Mouse (Mus musculus) splenic B cell, adult 2 months (primary cell): ENCODE data around the gene Fam166b.

Experiments
- DNase-seq: peaks from one replicate; pipeline ENCODE4 v3.0.0-alpha.2; 2011; ENCODE audit warnings: low read depth, low spot score
- H3K27me3 ChIP-seq: 2 replicates; pipeline ENCODE4 v1.6.1; 2012; ENCODE audit warnings: mild to moderate bottlenecking, low read length, moderate library complexity, mixed read lengths; ENCODE audit not compliant: control insufficient read depth, poor library complexity, insufficient read depth, severe bottlenecking
- H3K36me3 ChIP-seq: 2 replicates; pipeline ENCODE4 v1.6.1; 2012; ENCODE audit warnings: mild to moderate bottlenecking, low read length, moderate library complexity, mixed read lengths; ENCODE audit not compliant: control insufficient read depth, poor library complexity, insufficient read depth, severe bottlenecking

Fam166b gene

DNA sequence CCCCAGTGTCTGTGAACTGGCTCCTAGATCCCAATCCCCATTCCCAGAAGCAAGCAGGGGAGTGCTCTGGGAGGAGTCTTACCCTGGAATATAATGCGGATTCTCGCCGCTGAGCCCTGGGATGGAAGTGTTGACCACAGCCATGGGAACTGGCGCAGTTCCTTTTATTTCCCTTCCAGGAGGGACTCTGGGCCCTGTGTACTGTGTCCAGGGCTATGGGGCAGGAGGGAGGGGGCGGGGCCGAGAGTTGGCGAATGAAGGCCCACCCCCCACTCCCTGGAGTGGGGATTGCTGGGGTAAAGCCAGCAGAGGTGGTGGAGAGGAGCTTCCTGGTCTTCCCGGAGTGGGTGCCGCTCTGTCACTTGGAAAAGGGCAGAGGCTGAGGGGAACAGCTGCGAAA is at the start of gene Fam166b:
TSS of gene Fam166b (minus strand) at position 189 of the 400 bp plus-strand sequence.
- Histone ChIP-seq H3K27me3 (no peaks in the 10 kb centered on the region), H3K36me3 (no peaks in the 10 kb centered on the region)
- DNase-seq: no peak

DNA sequence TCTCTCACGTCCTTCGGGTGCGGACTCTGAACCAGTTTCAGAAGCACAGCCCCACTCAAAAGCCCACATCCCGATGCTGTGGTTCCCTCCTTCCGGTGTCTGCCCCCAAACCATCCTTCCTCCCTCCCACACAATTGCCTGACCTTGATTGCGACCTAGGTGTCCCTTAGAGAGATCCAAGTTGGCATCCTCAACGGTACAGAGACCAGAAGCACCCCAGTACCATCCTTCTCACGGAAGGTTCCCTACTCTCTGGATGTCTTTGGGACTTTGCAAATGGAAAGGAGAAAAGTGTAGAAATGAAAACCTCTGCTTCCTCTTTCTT is 49.6 kb upstream of the Fam166b start:
- Histone ChIP-seq H3K36me3 (no peaks in the 10 kb centered on the region), H3K27me3 (no peaks in the 10 kb centered on the region)
- DNase-seq: no peak

DNA sequence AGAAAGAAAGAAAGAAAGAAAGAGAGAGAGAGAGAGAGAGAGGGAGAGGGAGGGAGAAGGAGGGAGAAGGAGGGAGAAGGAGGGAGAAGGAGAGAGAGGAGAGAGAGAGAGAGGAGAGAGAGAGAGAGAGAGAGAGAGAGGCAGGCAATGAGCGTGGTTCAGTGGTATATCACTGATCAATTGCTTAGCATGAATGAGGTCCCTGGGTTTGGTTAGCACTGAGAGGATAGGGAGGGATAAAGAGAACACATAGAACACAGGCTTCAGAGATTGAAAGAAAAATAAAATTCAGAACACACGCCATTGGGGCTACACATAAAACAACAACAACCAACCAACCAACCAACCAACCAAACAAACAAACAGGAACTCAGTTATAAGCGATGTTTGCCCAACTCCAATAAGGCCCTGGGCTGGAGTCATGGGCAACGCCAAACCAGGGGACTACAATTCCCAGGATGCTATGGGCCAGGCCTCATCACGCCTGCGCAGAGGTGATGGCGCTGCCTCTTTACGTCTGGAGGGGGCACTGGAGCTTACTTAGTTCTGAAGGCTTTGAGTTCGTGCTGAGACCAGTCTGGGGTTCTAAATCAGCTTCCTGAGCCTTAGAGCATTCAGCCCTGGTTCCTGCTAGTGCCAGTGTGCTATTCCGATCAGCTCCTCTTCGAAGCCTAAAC is 49.1 kb upstream of the Fam166b start:
- peak; percentile 97 for DNase-seq
- no peaks in the 10 kb centered on the region for H3K27me3 ChIP-seq
- H3K36me3 ChIP-seq: no peaks in the 10 kb centered on the region

DNA sequence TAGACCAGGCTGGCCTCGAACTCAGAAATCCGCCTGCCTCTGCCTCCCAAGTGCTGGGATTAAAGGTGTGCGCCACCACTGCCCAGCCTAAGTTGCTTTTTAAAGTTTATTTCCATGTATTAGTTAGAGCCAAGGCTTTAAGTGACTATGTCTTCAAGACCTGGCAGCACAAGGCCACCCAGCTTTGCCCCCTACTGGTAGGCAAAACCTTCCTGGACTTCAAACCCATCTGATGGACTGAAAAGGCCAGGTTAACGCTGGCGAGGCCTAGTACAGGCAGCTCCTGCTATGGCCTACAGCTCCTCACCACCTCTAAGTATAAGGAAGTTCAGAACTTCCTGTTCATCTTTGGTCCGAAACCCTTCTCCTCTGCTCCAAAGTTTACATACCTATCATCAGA is 47.7 kb upstream of the Fam166b start:
- DNase-seq: peak; percentile 79
- Histone ChIP-seq H3K36me3 (no peaks in the 10 kb centered on the region), H3K27me3 (no peaks in the 10 kb centered on the region)

DNA sequence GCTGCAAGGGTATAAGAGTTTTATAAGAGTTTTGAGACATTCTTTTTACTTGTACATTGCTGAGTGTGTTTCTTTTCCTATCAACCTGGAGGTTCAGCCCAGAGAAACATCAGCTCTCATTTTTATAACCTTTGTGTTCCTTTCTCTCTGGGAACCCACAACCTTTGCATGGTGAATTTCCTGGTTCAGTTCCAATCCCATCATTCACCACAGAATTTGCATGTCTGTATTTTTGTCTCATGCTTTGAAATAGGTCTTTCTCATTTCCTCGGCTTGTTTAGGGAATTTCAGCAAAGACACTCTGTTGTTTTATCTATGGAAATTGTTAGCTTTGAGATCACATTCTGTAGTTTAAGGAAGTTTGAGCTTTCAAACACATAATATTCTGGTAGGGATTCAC is 44.7 kb upstream of the Fam166b start:
- DNase-seq: peak; percentile 74
- Histone ChIP-seq H3K36me3 (no peaks in the 10 kb centered on the region), H3K27me3 (no peaks in the 10 kb centered on the region)

DNA sequence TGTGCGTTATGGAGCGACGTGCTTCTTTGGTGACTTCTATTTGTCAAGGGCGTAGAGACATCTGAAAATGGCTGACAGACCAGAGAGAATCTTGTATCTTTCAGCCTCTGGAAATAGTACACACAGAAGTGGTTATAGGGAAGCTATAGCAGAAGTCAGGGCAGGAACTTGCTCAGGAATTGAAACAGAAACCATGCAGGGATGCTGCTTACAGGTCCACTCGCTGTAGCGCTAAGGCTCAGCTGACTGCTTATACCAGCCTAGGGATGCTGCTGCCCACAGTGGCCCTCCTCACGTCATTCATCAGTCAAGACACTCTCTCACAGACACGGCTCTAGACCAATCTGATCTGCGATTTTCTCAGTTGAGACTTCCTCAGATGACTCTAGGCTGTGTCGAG is 41.4 kb upstream of the Fam166b start:
- DNase-seq: peak; percentile 66
- no peaks in the 10 kb centered on the region for H3K27me3 ChIP-seq
- H3K36me3 ChIP-seq: no peaks in the 10 kb centered on the region

DNA sequence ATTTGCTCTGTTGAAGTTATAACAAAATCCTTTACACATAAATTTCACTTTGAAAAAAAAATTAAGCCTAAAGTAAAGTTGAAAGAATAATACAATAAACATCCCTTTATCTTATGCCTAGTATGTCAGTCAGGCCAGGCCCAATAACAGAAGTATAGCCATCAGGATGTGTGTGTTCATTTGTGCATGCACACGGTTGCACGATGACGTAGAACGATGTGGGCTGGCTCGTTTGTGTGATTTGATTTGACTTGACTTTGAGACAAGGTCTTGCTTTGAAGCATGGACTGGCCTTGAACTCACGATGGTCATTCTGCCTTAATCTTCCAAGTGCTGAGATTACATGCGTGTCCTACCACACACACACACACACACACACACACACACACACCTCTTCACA is 37.9 kb upstream of the Fam166b start:
- no peaks in the 10 kb centered on the region for H3K27me3 ChIP-seq
- peak; percentile 73 for DNase-seq
- H3K36me3 ChIP-seq: no peaks in the 10 kb centered on the region

DNA sequence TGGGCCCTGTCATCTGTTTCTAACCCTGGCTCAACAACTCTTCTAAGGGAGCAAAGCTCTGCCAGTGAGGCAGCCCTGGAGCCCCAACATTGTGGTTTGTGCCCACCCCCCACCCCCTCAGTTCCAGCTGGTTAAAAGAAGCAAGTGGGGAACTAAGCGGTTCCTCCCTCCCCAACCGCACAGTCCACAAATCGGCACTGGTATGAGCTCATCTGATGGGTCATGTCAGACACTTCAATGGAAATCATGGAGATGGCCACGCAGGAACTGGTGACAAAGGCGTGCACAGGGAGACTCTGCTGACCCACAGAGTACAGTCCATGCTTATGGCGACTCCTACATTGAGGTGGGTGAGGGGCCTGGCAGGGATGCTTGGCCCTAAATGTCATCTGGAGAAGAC is 37.0 kb upstream of the Fam166b start:
- peak; percentile 47 for DNase-seq
- no peaks in the 10 kb centered on the region for H3K27me3 ChIP-seq
- no peaks in the 10 kb centered on the region for H3K36me3 ChIP-seq

DNA sequence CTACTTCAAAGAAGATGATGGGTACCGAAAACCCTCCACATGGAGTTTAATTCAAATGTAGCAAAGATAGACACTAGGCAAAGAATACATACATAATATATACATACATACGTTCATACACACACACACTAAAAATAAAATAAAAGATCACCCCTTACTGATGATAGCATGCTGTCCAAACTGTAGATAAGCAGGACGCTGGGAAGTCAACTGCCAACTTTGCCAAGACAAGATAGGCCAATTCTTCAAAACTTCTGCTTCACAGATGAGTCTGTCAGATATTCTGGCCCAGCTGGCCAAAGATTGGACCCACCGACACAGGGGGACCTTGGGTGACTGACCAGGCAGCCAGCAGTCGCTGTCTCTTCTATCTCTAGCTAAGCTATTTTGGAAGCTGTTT is 34.2 kb upstream of the Fam166b start:
- H3K36me3 ChIP-seq: no peaks in the 10 kb centered on the region

DNA sequence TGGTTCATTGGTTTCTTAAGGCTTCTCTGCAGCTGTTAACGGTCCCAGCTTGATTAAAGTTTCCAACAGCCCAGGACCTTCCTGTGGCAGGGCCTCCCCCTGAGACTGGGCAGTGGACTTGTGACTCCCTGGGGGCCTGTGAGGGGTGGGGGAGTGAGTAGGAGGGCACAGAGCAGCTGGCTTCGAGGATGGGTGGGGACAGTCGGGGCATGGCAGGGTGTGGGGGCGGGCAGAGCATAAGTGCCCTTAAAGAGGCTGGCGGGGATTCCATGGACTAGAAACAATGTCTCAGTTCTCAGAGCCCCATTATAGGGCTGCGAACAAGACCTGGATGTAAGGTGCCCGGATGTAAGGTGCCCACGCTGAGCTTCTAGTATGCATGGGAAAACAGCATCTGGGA is 28.2 kb upstream of the Fam166b start:
- Histone ChIP-seq H3K36me3 (0 out of 2 replicates have a peak, but pooled peaks cover 1% of the 10 kb centered on the region), H3K27me3 (no peaks in the 10 kb centered on the region)
- peak; percentile 78 for DNase-seq

More for the DNA sequence above, 34.2 kb upstream of the Fam166b start:
- no peak for DNase-seq
- H3K27me3 ChIP-seq: no peaks in the 10 kb centered on the region

DNA sequence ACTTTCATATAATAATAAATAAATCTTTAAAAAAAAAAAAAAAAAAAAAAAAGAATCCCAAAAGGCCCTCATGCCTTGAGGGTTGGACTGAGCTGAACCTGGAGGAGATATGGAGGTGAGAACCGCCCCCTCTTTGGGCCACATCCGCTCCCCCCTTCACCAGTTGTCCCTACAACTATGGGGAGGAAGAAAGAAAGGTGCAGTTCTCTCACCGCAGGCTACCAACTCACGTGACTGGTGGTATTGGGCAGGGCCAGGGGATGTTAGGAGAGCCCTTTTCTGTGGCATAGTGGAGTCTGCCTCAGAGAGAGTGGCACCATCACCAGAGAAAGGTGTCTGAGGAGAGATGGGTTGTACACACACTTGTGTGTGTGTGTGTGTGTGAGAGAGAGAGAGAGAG is 27.5 kb upstream of the Fam166b start:
- peak; percentile 83 for DNase-seq
- no peaks in the 10 kb centered on the region for H3K27me3 ChIP-seq

DNA sequence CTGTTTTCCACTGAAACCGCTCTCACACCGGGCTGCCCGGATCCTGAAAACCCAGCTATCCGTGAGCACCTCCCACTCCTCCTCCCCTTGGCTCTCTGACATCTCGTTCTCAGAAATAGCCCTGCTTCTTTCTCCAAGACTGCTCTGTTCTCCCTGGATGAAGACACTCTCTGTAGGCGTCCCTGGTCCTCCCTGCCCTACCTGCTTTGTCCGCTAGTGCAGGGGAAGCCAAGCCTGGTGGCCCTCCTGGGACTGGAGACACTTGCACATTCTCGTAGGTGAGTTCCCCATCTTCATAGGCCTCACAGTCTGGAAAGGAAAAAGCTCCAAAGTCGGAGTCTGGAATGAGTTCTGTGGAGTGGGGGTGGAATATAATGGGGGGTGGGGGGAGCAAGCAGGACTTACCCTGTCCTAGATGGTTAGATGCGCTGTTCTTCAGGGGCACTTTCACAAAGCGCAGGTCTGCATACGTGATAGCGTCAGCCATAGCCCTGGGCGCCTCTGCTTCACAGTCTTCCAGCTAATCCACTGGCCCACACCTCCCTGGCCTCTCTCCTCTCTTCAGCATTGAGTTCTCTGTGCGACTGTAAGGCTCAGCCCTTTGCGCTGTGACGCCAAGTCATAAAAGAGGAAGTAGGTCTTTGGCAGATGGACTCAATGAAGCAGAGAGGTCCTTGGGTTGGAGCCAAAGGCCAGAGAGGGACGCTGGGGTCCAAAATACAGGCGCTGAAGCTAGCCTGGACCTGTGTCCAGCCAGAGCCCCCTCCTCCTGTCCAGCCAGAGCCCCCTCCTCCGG is 25.3 kb upstream of the Fam166b start, which contains the start of gene Cd72:
TSS of gene Cd72 (minus strand) at position 588 of the 796 bp plus-strand sequence.
- peak; percentile 91 for DNase-seq
- Histone ChIP-seq H3K27me3 (no peaks in the 10 kb centered on the region), H3K36me3 (peaks cover 11% of the 10 kb centered on the region; the same call in 1 of the 2 replicates)

More for the DNA sequence above, 27.5 kb upstream of the Fam166b start:
- H3K36me3 ChIP-seq: peaks cover 1% of the 10 kb centered on the region; the same call in 1 of the 2 replicates

DNA sequence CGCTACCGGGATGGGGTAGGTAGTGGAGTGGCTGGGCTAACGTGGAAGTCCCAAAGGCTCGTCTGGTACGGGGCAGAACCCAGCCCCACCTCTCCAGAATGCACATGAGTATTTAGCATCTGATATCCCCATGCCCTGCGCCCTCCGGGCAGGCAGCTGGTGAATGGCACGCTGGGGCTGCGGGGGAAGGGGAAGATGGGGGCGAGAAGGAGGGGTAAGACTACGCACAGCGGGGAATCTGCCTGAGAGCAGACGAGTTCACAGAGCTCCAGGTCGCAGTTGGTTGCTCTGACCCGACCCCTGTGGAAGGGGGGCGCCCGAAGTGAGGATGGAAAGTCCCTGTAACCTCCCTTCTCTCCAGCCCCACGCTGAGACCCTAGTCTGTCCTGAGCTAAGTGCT is 24.5 kb upstream of the Fam166b start:
- H3K36me3 ChIP-seq: peaks cover 13% of the 10 kb centered on the region; the same call in 1 of the 2 replicates
- no peaks in the 10 kb centered on the region for H3K27me3 ChIP-seq
- peak; percentile 56 for DNase-seq

DNA sequence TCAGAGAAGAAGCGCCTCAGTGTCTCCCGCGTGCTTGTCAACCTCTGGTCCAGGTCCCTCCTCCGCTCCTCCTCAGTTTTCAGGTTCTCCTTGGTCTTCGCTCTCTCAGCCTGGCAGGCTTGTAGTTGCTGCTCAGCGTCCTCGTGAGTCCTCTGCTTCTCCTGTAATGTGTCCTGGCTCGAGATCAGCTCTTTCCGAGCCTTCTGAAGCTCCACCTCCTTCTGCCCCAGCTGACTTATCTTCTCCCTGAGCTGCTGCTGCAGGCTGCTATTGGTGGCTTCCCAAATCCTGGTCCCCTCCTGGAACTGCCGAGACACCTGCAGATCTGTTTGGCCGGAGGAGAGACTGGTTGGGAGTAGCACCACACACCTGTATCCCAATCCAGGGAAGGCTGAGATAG is 23.4 kb upstream of the Fam166b start:
- Histone ChIP-seq H3K36me3 (peaks cover 18% of the 10 kb centered on the region), H3K27me3 (no peaks in the 10 kb centered on the region)
- DNase-seq: no peak

DNA sequence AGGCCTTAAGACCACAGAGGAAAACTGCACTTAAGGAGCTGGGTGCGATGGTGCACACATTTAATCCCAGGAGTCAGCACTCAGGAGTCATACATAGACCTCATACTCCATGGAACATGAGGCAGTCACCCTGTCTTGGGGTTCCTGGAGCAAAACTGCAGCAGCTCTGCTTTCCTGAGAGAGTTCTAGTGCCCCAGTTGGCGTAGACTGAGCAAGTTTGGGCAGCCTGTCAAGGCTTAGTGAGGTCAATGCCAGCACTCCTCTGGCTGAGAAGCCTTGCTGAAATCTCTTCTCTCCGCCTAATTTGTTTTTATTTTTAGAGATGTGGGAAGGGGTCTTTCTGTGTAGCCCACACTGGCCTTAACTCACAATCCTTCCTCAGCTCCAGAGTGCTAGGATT is 19.6 kb upstream of the Fam166b start:
- H3K36me3 ChIP-seq: peaks cover 20% of the 10 kb centered on the region
- DNase-seq: no peak
- H3K27me3 ChIP-seq: no peaks in the 10 kb centered on the region
